Mouse (Mus musculus) kidney, postnatal 36 days (tissue): Measurements from ENCODE around the gene Galt.
"Not testable (repeated sequence)": the region's sequence is repeated elsewhere in the genome, so short reads cannot be mapped to it uniquely, and the experiment has no call there.

Source experiments
- DNase-seq, 2 experiments: peaks; one replicate each; pipeline ENCODE4 v3.0.0; 2021 to 2022; ENCODE audit warnings: mixed read lengths in 2 of 2

Galt gene

GRCm38 (mm10) chr4:41740380-41741157 lies 14.5 kb upstream of the Galt start:
- peak; percentile 52 to 78 for DNase-seq

GRCm38 (mm10) chr4:41741158-41741560 lies 13.9 kb upstream of the Galt start:
- peak; percentile 95 to 96 for DNase-seq

- no peak for DNase-seq
These were observed 10.9 kb upstream of the Galt start for GRCm38 (mm10) chr4:41744131-41744530.

- DNase-seq = no peak
These were observed 10.0 kb upstream of the Galt start for GRCm38 (mm10) chr4:41745021-41745420.

- DNase-seq = peak; percentile 89 to 93
These were observed 594 bp downstream of the Galt start, which contains the start of gene Sigmar1 for GRCm38 (mm10) chr4:41755338-41756305. TSS of gene Sigmar1 (minus strand) at chr4:41756157.

GRCm38 (mm10) chr4:41756440-41756839 lies 1.4 kb downstream of the Galt start:
- DNase-seq = no peak

GRCm38 (mm10) chr4:41757321-41757720 lies 2.3 kb downstream of the Galt start:
- peak; percentile 60 to 66 for DNase-seq

- DNase-seq = peak; percentile 63 to 69
These were observed 3.0 kb downstream of the Galt start for GRCm38 (mm10) chr4:41758021-41758420.

- DNase-seq = no peak
These were observed 3.7 kb downstream of the Galt start for GRCm38 (mm10) chr4:41758701-41759100.

- DNase-seq = peak; percentile 88 to 91
These were observed 4.2 kb downstream of the Galt start for GRCm38 (mm10) chr4:41759206-41759605.

GRCm38 (mm10) chr4:41759656-41760287 lies 4.7 kb downstream of the Galt start:
- peak in 1 of 2 experiments; percentile 45 for DNase-seq

- DNase-seq = peak; percentile 96 to 98
These were observed 5.3 kb downstream of the Galt start for GRCm38 (mm10) chr4:41760288-41760721.

- no peak for DNase-seq
These were observed 5.9 kb downstream of the Galt start for GRCm38 (mm10) chr4:41760911-41761310.

- DNase-seq = no peak
These were observed 6.7 kb downstream of the Galt start for GRCm38 (mm10) chr4:41761680-41762079.

GRCm38 (mm10) chr4:41762099-41762687 lies 7.2 kb downstream of the Galt start:
- DNase-seq = no peak

- peak in 1 of 2 experiments; percentile 63 for DNase-seq
These were observed 7.7 kb downstream of the Galt start for GRCm38 (mm10) chr4:41762688-41763114.

- DNase-seq = not testable (repeated sequence)
These were observed 8.1 kb downstream of the Galt start for GRCm38 (mm10) chr4:41763176-41763575.

- not testable (repeated sequence) for DNase-seq
These were observed 12.3 kb downstream of the Galt start for GRCm38 (mm10) chr4:41767301-41767700.

GRCm38 (mm10) chr4:41772946-41773345 lies 17.9 kb downstream of the Galt start:
- DNase-seq = not testable (repeated sequence)

GRCm38 (mm10) chr4:41773502-41773901 lies 18.5 kb downstream of the Galt start:
- DNase-seq = peak; percentile 86 to 87

GRCm38 (mm10) chr4:41774002-41774401 lies 19.0 kb downstream of the Galt start, which contains the start of gene Ccl27a:
TSS of gene Ccl27a (minus strand) at chr4:41774247.
- DNase-seq = peak; percentile 92 to 93

- DNase-seq = not testable (repeated sequence)
These were observed 19.5 kb downstream of the Galt start for GRCm38 (mm10) chr4:41774506-41774905.
